Mouse (Mus musculus): ENCODE results near the gene Nav2. TPM values are rescaled to one million over a fixed set of nuclear protein-coding genes. Genes with fewer than 3 reads are reported as not detected.

Nav2 gene
- polyA plus RNA-seq, 1 experiment: 0.01 TPM

DNA sequence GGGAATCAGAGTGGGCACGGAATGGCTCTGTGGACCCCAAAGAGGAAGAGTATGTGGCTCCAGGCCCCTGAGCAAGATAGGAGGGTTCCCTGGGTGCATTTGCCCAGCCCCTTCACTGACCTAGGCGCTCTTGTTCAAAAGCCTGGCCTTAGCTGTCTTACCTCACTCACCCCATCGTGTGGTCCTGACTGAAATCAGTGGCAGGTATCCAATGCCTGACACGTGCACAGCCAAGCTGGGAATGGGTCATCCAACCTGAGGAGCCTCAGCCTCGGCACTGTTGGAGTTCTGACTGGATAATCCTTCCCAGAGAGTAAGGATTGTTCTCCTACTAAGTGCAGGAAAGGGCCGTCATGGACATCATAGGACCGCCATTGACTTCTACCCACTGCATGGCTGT is 485.3 kb downstream of the Nav2 start:
- TF ChIP-seq GATA1 (IDR thresholded peaks at IDR 0.05; ENCODE audit: low read length): no peak

DNA sequence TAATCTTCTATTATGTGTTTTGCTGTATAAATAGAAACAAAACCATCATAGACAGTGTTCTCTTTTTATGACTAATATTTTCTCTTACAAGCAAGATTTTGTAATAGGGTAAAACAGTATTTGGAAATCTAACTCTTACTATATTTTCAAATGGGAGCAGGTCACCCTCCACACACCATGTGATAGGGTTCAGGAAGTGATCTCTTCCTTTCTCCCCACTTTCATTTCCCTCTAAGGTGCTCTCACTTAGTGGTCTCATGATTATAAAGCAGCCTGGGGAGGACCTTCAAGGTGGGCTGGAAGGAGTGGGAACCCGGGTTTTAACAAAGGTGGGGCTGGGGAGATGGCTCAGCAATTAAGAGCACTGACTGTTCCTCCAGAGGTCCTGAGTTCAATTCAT is 487.7 kb downstream of the Nav2 start:
- TF ChIP-seq GATA1 (IDR thresholded peaks at IDR 0.05; ENCODE audit: low read length): no peak

DNA sequence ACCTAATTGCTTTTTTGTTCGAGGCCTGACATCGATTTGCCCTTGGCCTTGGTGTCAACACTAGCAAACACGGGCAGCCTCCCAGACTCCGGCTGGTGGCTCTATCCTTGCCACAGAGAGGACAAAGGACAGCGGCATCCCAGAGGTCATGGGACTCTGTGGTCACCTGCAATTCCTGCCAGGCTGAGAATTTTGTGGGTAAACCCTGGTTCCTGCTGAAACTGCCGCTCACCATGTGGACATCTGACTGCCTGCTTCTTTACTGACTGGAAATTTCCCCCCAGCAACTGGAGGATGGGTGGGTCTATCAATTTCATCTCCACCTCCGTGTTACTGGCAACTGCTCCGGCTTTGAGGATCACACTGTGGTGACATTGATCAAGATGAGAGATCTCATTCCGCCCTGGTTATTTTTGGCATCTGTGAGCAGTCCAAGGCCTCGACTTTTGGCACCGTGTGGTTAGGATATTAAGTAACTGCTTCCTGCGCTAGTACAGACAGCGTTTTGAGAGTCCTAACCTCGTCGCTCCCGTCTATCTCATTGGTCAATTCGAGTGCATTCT is 489.0 kb downstream of the Nav2 start:
- TF ChIP-seq GATA1 (IDR thresholded peaks at IDR 0.05; ENCODE audit: low read length): no peak

DNA sequence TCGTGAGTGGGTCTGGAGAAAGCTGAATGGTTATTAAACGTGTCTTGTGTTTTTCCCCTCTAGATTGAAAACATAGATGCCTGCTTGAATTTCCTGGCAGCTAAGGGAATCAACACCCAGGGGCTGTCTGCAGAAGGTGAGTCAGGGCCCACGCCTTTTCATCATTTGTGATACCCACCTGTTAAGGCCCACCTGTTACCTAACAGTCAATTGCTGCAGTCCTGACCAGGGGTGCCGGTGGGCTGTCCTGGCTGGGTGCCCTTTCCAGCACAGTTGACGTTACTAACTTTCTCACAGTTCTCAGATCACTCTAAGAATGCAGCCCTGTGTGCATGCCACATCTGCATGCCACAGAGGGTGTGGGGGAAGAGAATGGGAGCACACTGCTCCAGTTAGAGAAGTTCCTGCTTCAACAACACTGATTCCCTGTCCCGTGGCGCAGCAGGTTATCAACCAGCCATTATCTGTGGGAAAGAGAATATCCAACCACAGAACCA is 489.6 kb downstream of the Nav2 start:
- TF ChIP-seq GATA1 (IDR thresholded peaks at IDR 0.05; ENCODE audit: low read length): no peak

DNA sequence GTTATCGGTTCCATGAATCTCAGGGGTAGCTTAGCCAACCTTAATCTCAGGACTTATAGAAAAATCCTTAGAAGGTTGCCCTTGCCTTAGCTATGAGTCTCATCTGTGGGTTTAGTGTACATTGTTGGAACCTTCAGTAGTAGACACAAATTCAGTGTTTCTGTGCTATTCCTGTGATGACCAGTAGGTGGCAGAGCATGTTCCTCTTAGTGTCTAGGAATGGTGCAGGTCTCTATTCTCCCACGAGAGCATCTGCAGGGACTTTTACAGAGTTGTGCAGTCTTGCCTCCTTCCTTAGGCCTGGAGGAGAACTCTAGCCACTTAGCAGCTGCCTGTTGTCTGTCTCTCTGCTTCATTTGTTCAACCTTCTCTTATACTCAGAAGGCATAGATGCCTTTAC is 490.8 kb downstream of the Nav2 start:
- no peak for TF ChIP-seq GATA1 (IDR thresholded peaks at IDR 0.05; ENCODE audit: low read length)

DNA sequence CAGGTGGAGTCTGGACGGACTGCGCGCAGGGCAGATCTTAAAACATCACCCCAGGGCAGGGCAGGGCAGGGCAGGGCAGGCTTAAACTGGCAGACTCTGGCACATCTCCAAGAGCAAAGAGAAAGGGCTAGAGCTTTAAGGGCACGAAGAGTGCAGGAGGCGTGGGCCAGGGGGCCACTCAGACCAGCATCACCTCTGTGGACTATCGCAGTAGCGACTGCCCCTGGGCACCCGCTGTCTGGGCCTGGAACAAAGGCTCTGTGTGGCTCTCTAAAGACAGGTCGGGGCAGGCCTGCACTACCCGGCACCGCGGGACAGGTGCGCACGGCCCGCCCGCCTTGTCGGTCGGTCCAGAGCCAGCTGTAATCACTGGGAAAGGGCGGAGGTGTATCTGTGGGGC is 491.9 kb downstream of the Nav2 start:
- no peak for TF ChIP-seq GATA1 (IDR thresholded peaks at IDR 0.05; ENCODE audit: low read length)

DNA sequence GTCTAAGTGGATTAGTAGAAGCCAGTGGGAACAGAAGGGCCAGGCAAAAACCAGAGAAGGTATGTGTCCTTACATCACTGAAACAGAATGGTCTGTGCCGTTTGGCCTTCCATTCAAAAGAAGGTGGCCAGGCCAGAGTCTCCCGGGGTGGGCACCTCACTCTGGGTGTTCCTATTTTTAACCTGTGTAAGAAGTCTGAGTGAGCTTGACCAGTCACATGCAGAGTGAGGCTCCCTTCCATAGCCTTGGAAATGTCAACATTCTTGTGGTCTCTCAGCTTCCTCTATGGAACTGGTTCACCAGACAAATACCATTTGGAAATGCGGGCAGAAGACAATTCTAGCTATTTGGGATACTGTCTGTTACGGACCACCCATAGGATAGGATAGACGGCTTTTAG is 494.0 kb downstream of the Nav2 start:
- TF ChIP-seq GATA1 (IDR thresholded peaks at IDR 0.05; ENCODE audit: low read length): no peak

DNA sequence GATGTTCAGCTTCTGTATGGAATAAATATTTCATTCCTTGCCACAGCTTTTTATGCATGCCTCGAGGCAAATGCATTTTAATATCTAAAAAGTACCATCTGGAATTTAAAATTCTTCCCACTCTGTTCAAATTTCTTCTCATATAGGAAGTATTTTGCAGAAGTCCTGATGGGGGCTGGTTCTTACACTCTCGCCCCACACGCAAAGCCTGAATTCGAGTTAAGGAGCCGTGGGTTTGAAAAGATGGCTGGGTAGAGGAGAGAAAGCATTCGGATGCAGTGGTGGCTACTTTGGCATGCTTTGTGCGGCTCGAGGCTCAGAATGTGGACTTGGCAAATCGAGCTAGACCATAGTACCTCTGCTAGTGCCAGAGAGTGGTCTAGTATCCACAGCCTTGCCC is 499.2 kb downstream of the Nav2 start:
- no peak for TF ChIP-seq GATA1 (IDR thresholded peaks at IDR 0.05; ENCODE audit: low read length)

DNA sequence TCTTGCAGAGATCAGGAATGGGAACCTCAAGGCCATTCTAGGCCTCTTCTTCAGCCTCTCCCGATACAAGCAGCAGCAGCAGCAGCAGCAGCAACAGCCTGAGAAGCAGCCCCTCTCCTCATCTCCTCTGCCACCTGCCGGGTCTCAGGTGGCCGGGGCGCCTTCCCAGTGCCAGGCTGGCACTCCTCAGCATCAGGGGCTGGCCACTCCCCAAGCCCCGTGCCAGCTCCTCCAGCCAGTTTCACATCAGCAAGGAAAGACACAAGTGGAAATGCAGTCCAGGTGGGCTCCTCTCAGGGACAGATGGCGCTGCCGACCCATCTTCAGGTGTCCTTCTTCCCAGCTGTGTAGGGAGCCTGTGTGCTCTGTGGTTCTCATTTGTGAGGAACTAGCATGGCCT is 500.1 kb downstream of the Nav2 start:
- TF ChIP-seq GATA1 (IDR thresholded peaks at IDR 0.05; ENCODE audit: low read length): no peak

DNA sequence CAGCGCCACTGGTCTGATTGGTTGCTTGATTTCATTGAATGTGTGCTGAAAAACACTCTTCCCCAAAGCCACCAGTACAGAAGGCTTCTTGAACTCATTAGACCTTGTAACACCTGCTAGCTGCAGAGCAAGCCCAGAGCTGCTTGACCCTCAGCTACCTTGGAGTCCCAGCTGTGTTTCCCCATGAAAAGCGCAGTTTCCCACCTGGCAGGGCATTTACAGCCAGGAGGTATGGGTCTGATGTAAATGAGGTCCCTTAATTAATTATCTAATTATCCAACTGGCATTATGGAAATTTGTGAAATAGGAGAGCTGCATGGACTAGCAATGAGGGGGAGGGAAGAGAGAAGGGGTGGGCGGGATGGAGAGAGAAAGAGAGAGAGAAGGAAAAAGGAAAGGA is 500.7 kb downstream of the Nav2 start:
- no peak for TF ChIP-seq GATA1 (IDR thresholded peaks at IDR 0.05; ENCODE audit: low read length)

DNA sequence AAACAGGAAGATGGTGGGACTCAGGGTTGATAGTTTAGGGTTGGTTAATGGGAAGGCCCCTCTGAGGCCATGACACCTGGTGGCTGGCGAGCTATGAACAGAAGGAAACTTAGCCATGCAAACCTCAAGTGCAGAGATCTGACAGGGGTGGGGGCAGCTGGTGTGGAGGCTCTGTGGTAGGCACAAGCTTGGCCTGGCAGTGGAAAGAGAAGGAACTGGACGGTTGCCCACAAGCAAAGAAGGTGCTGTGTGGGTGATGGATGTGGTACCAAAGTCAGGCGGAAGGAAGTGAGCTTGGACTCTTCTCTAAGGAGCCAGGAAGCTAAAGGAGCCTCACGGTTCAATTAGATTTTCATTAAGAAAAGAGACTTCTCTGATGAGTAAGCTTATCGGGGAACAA is 501.7 kb downstream of the Nav2 start:
- TF ChIP-seq GATA1 (IDR thresholded peaks at IDR 0.05; ENCODE audit: low read length): no peak

DNA sequence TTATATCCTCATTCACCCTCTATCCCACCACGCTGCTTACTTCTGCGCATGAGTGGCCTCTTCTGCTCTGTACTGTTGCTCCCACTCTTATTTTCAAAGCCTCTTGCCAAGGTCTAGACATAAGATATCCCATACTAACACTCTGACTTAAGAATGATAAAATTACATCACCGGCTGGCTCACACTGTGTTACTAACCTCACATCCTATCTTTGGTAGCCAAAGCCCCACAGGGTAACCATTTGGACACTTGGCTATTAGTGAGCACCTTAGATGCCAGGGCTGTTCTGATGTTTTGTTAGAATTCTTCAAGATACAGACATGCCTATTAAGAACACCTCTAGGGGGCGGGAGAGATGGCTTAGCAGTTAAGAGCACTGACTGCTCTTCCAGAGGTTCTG is 502.4 kb downstream of the Nav2 start:
- no peak for TF ChIP-seq GATA1 (IDR thresholded peaks at IDR 0.05; ENCODE audit: low read length)

DNA sequence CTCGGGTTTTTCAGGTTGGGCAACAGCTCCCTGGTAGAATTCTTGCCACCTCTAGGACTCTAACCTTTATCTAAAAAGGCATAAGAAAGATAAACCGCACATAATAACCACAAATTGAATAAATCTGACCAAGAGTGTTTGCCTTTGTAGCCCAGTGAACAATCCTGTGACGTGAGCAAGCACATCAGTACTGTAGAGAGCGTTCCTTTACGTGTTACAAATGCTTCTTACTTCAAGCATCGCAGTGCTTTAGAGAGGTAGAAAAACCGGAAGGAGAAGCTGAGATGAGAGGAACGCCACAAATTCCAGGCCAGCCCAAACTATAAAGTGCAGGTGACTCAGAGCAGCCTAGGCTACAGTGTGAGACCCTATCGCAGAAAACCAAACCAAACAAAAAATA is 503.3 kb downstream of the Nav2 start:
- TF ChIP-seq GATA1 (IDR thresholded peaks at IDR 0.05; ENCODE audit: low read length): no peak

DNA sequence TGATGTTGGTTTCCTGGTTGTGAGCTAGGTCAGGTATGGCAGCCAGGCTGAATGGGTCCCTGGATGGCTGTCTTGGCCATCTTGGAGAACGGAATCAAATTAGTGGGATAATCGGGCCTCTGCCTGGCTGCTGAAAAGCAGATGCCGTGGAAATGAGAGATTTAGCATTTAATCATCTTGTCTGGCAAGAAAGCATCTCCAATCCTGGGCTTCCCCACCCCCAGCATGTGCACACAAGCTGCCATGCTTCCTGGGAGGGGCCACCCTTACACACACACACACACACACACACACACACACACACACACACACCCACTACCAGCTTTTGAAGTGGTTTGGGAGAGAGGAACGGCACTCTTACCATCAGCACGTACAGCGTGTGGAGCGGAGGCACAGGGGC is 506.6 kb downstream of the Nav2 start:
- no peak for TF ChIP-seq GATA1 (IDR thresholded peaks at IDR 0.05; ENCODE audit: low read length)

DNA sequence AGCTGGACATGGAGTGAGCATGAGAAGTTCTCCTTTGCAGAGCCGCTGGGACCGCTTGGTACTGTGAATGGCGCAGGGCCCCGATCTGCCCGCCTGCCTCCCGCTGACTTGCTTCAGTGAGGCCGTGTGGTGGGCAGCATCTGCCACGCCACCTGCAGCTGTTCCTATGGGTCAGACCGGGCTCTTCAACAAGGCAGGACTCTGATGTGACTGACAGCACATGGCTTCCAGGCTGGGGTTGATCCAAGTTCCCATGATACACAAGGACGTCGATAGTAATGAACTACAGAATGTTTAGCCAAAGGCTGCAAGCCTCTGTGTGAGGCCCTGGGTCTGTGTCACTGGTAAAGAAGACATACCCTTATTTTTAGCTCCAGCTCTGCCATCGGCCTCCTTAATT is 507.2 kb downstream of the Nav2 start:
- TF ChIP-seq GATA1 (IDR thresholded peaks at IDR 0.05; ENCODE audit: low read length): no peak

DNA sequence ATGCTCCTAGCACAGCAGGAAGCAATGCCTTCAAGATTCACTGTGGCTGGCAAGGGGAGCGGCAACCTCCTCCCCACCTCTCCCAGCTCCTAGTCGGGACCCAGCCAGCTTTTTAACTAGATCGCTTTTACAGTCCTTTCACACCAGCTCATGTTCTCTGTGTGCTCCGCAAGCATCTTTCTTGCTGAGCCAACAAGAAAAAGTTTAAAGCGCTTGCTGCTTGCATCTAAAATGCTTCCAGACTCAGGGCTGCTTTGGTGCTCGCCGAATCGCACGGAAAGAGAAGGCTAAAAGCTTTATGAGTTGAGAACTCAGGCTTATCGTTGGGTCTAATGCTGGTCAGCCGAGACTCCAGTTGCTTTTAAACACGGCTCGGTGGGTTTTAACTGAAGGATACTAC is 510.3 kb downstream of the Nav2 start:
- TF ChIP-seq GATA1 (IDR thresholded peaks at IDR 0.05; ENCODE audit: low read length): no peak

DNA sequence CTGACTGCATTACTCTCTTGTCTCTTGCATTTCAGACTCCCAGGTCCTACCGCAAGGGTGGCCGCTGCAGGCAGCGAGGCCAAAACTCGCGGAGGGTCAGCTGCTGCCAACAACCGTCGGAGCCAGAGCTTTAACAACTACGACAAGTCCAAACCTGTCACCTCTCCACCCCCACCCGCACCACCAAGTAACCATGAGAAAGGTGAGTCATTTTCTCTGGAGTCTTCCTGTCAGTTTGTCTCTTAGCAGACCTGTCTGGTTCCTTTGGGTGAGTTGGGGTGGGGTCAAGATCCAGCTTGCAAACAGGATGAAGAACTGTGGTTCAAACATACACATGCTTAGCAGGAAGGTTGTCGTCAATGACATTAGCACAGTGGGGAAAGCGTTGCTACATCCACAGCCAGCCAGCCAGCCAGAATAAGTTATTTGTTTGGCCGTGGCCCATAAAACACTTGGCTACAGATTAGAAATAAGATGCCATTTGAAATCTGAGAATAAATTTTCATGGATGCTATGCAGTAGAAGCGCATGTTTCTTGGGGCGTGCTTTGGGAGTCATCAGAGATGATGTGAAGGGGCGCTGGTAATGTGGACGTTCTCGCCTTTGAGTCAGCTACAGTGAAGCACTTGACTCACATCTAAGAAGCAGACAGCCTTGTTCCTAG is 511.8 kb downstream of the Nav2 start:
- TF ChIP-seq GATA1 (IDR thresholded peaks at IDR 0.05; ENCODE audit: low read length): no peak

DNA sequence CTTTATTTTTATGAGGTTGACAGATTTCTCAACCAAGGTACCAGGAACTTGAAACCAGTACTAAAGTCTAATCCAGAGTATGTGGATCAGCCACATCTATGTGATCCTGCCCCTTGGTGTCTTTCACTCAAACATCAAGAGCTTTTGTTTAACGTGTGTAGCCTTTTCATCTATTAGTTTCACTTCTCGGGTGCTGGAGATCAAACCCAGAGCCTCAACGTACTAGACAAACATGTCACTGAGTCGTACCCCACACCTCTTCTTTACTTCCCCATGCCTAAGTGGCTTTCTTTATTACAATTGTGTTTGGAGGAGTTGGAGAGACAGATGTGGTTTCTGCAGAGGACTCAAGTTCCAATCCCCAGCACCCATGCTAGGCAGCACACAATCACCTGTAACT is 512.7 kb downstream of the Nav2 start:
- TF ChIP-seq GATA1 (IDR thresholded peaks at IDR 0.05; ENCODE audit: low read length): no peak

Data from G1E-ER4 (cell line).